Mouse (Mus musculus): ENCODE data around the gene Rnf227.

DNA sequence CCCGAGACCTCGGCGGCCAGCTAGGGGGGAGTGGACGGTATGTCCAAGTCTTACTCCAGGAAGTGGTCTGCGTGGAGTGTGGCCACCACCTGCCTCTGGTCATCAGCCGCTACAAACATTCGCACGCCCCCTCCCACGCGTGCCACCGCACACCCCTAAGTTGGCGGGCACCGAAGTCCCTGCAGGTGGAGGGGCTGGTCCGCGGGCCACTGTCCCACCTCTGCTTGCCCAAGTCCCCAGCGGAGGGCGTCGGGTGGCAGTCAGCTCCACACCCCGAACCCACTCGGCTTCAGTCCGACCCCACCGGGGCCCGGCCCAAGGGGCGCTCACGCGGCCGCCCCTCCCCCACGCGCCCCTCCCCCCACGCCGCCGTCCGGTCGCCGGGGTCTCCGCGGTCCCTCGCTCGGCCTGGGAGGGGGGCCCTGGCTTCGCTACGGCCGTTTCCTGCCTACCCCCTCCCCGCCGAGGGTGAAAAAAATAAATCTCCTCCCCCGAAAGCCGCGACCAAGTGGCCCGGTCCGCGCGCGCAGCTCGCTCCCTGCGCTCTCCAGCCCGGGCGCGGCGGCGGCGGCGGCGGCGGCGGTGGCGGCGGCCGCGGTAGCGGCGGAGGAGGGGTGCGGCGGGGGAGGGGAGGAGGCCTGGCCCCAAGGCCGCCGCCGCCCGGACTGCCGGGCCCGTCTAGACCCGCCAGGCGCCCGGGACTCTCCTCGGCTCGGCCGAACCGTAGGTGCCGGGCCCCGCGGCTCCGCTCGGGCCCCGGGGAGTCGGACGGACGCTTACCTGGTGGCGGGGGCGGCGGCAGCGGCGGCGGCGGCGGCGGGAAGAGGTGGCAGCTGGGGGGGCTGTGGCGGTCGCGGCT, 28.3 kb downstream of the Rnf227 start:
- TF ChIP-seq USF1 (IDR thresholded peaks at IDR 0.05; ENCODE audit: low read depth) (no peak), POLR2A (IDR thresholded peaks at IDR 0.05; ENCODE audit: insufficient read length, low read depth) (peak; percentile 65), E2F4 (IDR thresholded peaks at IDR 0.05; ENCODE audit: insufficient read depth) (no peak), TCF3 (IDR thresholded peaks at IDR 0.05; ENCODE audit: insufficient read length, low read depth) (peak; percentile 77), POLR2AphosphoS2 (IDR thresholded peaks at IDR 0.05; ENCODE audit: insufficient read length, low read depth) (peak; percentile 67), MAX (IDR thresholded peaks at IDR 0.05; ENCODE audit: low read depth) (no peak), TCF12 (IDR thresholded peaks at IDR 0.05; ENCODE audit: insufficient read depth, poor library complexity, severe bottlenecking) (peak; percentile 2), REST (IDR thresholded peaks at IDR 0.05; ENCODE audit: insufficient read depth, insufficient read length) (no peak), CEBPB (IDR thresholded peaks at IDR 0.05; ENCODE audit: insufficient read depth, poor library complexity, severe bottlenecking) (no peak), MYOG (IDR thresholded peaks at IDR 0.05; ENCODE audit: control insufficient read depth in 1 of 3, insufficient read depth in 1 of 3, insufficient read length in 2 of 3, low read depth in 2 of 3) (peak in 2 of 3 experiments; percentile 74 to 75)

Measured in myocyte (in vitro differentiated cells).